Mouse (Mus musculus) ES-E14 (cell line): ENCODE data around the gene Naxd.
A peak's percentile ranks its signal among the peaks of the same experiment; 100 is the strongest.

ENCODE experiments used
- CHD2 ChIP-seq: IDR thresholded peaks from 2 replicates; pipeline ENCODE4 v1.6.1; 2014; ENCODE audit warnings: mild to moderate bottlenecking, low read depth, low read length, inconsistent platforms
- HCFC1 ChIP-seq: IDR thresholded peaks from 2 replicates; pipeline ENCODE4 v1.6.1; 2012; ENCODE audit warnings: low read length, inconsistent platforms, borderline replicate concordance; ENCODE audit not compliant: insufficient read depth
- MAFK ChIP-seq: IDR thresholded peaks from 2 replicates; pipeline ENCODE4 v1.6.1; 2014; ENCODE audit warnings: mild to moderate bottlenecking, low read depth, low read length, inconsistent platforms; ENCODE audit not compliant: insufficient read depth
- ZC3H11A ChIP-seq: IDR thresholded peaks from 2 replicates; pipeline ENCODE4 v1.6.1; 2012; ENCODE audit warnings: low read depth, mild to moderate bottlenecking, inconsistent platforms, low read length, borderline replicate concordance
- ZNF384 ChIP-seq: IDR thresholded peaks from 2 replicates; pipeline ENCODE4 v1.6.1; 2012; ENCODE audit warnings: low read depth, low read length, inconsistent platforms

- TF ChIP-seq ZC3H11A (no peak), ZNF384 (no peak), HCFC1 (0 out of 2 replicates have a peak, but pooled peaks have one; percentile 57), MAFK (no peak), CHD2 (no peak)
Observed at GRCm38 (mm10) chr8:11550281-11550948, 53.1 kb downstream of the Naxd start, which contains the start of gene Cars2.
